Mouse (Mus musculus) hindbrain, embryonic 13.5 days (tissue): ENCODE data around the gene Pik3r4. TPM values are rescaled to one million over a fixed set of nuclear protein-coding genes. Genes with fewer than 3 reads are reported as not detected.
"Not testable (repeated sequence)": the region's sequence is repeated elsewhere in the genome, so short reads cannot be mapped to it uniquely, and the experiment has no call there.

Experiments used
- ATAC-seq: fragments of 200-750 bp; cut with Nextera tagmentation; 2 replicates; pipeline ENCODE4 v1.8.0; 2017; ENCODE audit warnings: moderate TSS enrichment; ENCODE audit not compliant: low FRiP score
- H3K27ac ChIP-seq: fragments of 300-500 bp; sonication (generic); 2 replicates; pipeline ENCODE4 v1.5.1; 2015; ENCODE audit warnings: inconsistent platforms, mild to moderate bottlenecking, moderate library complexity
- H3K27me3 ChIP-seq: fragments of 300-500 bp; sonication (generic); 2 replicates; pipeline ENCODE4 v1.6.1; 2015; ENCODE audit warnings: mild to moderate bottlenecking, inconsistent platforms
- H3K36me3 ChIP-seq: fragments of 300-500 bp; sonication (generic); 2 replicates; pipeline ENCODE4 v1.6.1; 2015; ENCODE audit warnings: mild to moderate bottlenecking, inconsistent platforms
- H3K4me1 ChIP-seq: fragments of 300-500 bp; sonication (generic); replicated peaks from 2 replicates; pipeline ENCODE4 v1.6.1; 2015; ENCODE audit warnings: inconsistent platforms
- H3K4me2 ChIP-seq: fragments of 300-500 bp; sonication (generic); 2 replicates; pipeline ENCODE4 v1.6.1; 2015; ENCODE audit warnings: inconsistent platforms, mild to moderate bottlenecking, moderate library complexity
- H3K4me3 ChIP-seq: fragments of 300-500 bp; sonication (generic); 2 replicates; pipeline ENCODE4 v1.5.1; 2015; ENCODE audit warnings: mild to moderate bottlenecking, inconsistent platforms
- H3K9ac ChIP-seq: fragments of 300-500 bp; sonication (generic); 2 replicates; pipeline ENCODE4 v1.6.1; 2015; ENCODE audit warnings: mild to moderate bottlenecking, inconsistent platforms
- H3K9me3 ChIP-seq: fragments of 300-500 bp; sonication (generic); 2 replicates; pipeline ENCODE4 v1.6.1; 2016; ENCODE audit warnings: inconsistent platforms
- WGBS: fragments of 180-500 bp; shearing (Covaris S2); methylation state at CpG from one replicate; pipeline ENCODE4 v1.1.7; 2015; 5-methylcytosine and 5-hydroxymethylcytosine counted together
- polyA plus RNA-seq: library from polyadenylated mRNA; unstranded; fragments of >200 nt; fragmentation: Nextera tagmentation; extraction: Ambion mirVana; gene quantifications from 2 replicates; pipeline ENCODE4 v1.2.1, GENCODE M21; 2015

The Pik3r4 gene
- polyA plus RNA-seq: 18.8 and 20.0 TPM in 2 replicates

- 6% methylated on average over 37 of the region's 37 CpGs for WGBS
- H3K36me3 ChIP-seq: peaks cover 23% of the 10 kb centered on the region
- peak within 1 kb of the TSS; percentile 91 for H3K4me2 ChIP-seq
- H3K27me3 ChIP-seq: no peaks in the 10 kb centered on the region
- H3K4me3 ChIP-seq: peak within 1 kb of the TSS; percentile 86
- peak within 1 kb of the TSS; percentile 79 for H3K27ac ChIP-seq
- H3K4me1 ChIP-seq: peaks cover 38% of the 10 kb centered on the region
- peak; percentile 95 for ATAC-seq
- peak within 1 kb of the TSS; percentile 82 for H3K9ac ChIP-seq
- H3K9me3 ChIP-seq: no peaks in the 10 kb centered on the region
Observed at GRCm38 (mm10) chr9:105642460-105643371, at the start of gene Pik3r4. Pik3r4 (plus strand) TSS chr9:105642978.

GRCm38 (mm10) chr9:105598906-105599305, 43.9 kb upstream of the Pik3r4 start:
- Histone ChIP-seq H3K4me3 (no peak overlapping the region), H3K27ac (no peak overlapping the region), H3K4me2 (no peak overlapping the region), H3K9me3 (no peaks in the 10 kb centered on the region), H3K4me1 (no peaks in the 10 kb centered on the region), H3K36me3 (no peaks in the 10 kb centered on the region), H3K9ac (no peak overlapping the region), H3K27me3 (no peaks in the 10 kb centered on the region)
- no peak for ATAC-seq
- 83% methylated on average over 4 of the region's 4 CpGs for WGBS

- Histone ChIP-seq H3K4me3 (no peak overlapping the region), H3K9me3 (no peaks in the 10 kb centered on the region), H3K36me3 (no peaks in the 10 kb centered on the region), H3K27me3 (no peaks in the 10 kb centered on the region), H3K4me2 (no peak overlapping the region), H3K27ac (0 out of 2 replicates have a peak overlapping the region, but pooled peaks have one; percentile 18), H3K4me1 (peaks cover 10% of the 10 kb centered on the region), H3K9ac (no peak overlapping the region)
- WGBS: 86% methylated on average over 15 of the region's 15 CpGs
- ATAC-seq: no peak
Observed at GRCm38 (mm10) chr9:105611980-105612771, 30.6 kb upstream of the Pik3r4 start.

- Histone ChIP-seq H3K4me3 (no peak overlapping the region), H3K9me3 (no peaks in the 10 kb centered on the region), H3K4me2 (no peak overlapping the region), H3K4me1 (peaks cover 10% of the 10 kb centered on the region), H3K27ac (peak overlapping the region; percentile 18; the same call in 1 of the 2 replicates), H3K27me3 (no peaks in the 10 kb centered on the region), H3K36me3 (no peaks in the 10 kb centered on the region), H3K9ac (no peak overlapping the region)
- peak; percentile 52; the same call in 1 of the 2 replicates for ATAC-seq
- WGBS: 59% methylated on average over 7 of the region's 7 CpGs
Observed at GRCm38 (mm10) chr9:105612919-105613318, 29.9 kb upstream of the Pik3r4 start.

- H3K36me3 ChIP-seq: no peaks in the 10 kb centered on the region
- 88% methylated on average over 2 of the region's 2 CpGs for WGBS
- H3K9me3 ChIP-seq: no peaks in the 10 kb centered on the region
- no peak overlapping the region for H3K4me3 ChIP-seq
- H3K27me3 ChIP-seq: no peaks in the 10 kb centered on the region
- H3K4me2 ChIP-seq: no peak overlapping the region
- no peak for ATAC-seq
- H3K4me1 ChIP-seq: peaks cover 10% of the 10 kb centered on the region
- H3K27ac ChIP-seq: no peak overlapping the region
- no peak overlapping the region for H3K9ac ChIP-seq
Observed at GRCm38 (mm10) chr9:105615952-105616351, 26.8 kb upstream of the Pik3r4 start.

GRCm38 (mm10) chr9:105617274-105617673, 25.5 kb upstream of the Pik3r4 start:
- H3K9ac ChIP-seq, H3K4me2 ChIP-seq, H3K27me3 ChIP-seq, ATAC-seq, H3K4me3 ChIP-seq, H3K9me3 ChIP-seq, H3K4me1 ChIP-seq, H3K27ac ChIP-seq, H3K36me3 ChIP-seq: not testable (repeated sequence)

- Histone ChIP-seq H3K9me3 (no peaks in the 10 kb centered on the region), H3K4me3 (no peak overlapping the region), H3K4me2 (no peak overlapping the region), H3K36me3 (no peaks in the 10 kb centered on the region), H3K27me3 (no peaks in the 10 kb centered on the region), H3K4me1 (no peaks in the 10 kb centered on the region), H3K27ac (no peak overlapping the region), H3K9ac (no peak overlapping the region)
- no peak for ATAC-seq
- WGBS: 96% methylated on average over 2 of the region's 2 CpGs
Observed at GRCm38 (mm10) chr9:105633961-105634360, 8.8 kb upstream of the Pik3r4 start.

GRCm38 (mm10) chr9:105641377-105641776, 1.4 kb upstream of the Pik3r4 start:
- not testable (repeated sequence) for H3K27me3 ChIP-seq, H3K27ac ChIP-seq, H3K9me3 ChIP-seq, ATAC-seq, H3K9ac ChIP-seq, H3K4me3 ChIP-seq, H3K4me2 ChIP-seq
- 83% methylated on average over 6 of the region's 6 CpGs for WGBS
- peaks cover 18% of the 10 kb centered on the region for H3K36me3 ChIP-seq
- H3K4me1 ChIP-seq: peaks cover 30% of the 10 kb centered on the region

DNA sequence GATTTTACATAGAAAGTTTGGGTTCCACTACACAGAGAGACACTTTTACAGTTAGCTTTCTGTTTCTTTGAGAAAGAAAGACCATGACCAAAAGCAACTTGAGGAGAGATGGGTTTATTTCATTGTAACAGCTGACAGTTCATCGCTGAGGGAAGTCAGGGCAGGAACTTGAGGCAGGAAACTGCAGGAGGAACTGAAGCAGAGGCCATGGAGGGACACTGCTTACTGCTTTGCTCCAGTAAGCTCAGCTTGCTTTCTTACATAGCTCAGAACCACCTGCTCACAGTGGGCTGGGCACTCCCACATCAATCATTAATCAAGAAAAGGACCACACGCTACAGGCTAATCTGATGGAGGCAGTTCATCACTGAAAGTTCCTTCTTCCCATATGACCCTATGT, 13.4 kb downstream of the Pik3r4 start:
- Histone ChIP-seq H3K4me1 (0 out of 2 replicates have a peak, but pooled peaks cover 4% of the 10 kb centered on the region), H3K36me3 (peaks cover 59% of the 10 kb centered on the region), H3K27me3 (no peaks in the 10 kb centered on the region), H3K27ac (no peak overlapping the region), H3K9ac (no peak overlapping the region), H3K9me3 (no peaks in the 10 kb centered on the region), H3K4me2 (no peak overlapping the region), H3K4me3 (no peak overlapping the region)
- ATAC-seq: no peak
- WGBS: 67% methylated on average over 2 of the region's 2 CpGs

- no peak overlapping the region for H3K27ac ChIP-seq
- no peak for ATAC-seq
- no peak overlapping the region for H3K4me3 ChIP-seq
- peaks cover 61% of the 10 kb centered on the region for H3K36me3 ChIP-seq
- no peaks in the 10 kb centered on the region for H3K4me1 ChIP-seq
- H3K27me3 ChIP-seq: no peaks in the 10 kb centered on the region
- H3K9me3 ChIP-seq: no peaks in the 10 kb centered on the region
- 91% methylated on average over 12 of the region's 12 CpGs for WGBS
- no peak overlapping the region for H3K4me2 ChIP-seq
- H3K9ac ChIP-seq: no peak overlapping the region
Observed at GRCm38 (mm10) chr9:105658216-105658615, 15.4 kb downstream of the Pik3r4 start.

DNA sequence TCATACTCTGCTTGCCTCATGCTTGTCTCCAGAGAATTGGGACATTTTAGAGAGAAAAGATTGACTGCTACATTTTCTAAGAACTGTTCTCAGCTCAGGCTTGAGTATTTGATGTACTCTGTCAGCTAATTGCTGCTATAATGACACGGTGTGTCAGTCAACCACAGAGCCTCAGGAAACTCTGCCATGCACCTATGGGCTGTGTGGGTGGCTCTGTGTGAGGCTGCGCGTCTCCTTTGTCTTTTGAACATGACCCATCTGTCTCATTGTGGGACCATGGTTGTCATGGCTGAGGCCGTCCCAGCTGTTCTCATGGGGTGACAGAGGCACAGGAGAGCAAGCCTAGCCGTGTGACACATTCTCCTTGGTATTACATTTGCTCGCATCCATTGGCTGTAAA, 17.1 kb downstream of the Pik3r4 start:
- ATAC-seq: no peak
- 59% methylated on average over 6 of the region's 6 CpGs for WGBS
- Histone ChIP-seq H3K9me3 (no peaks in the 10 kb centered on the region), H3K9ac (no peak overlapping the region; the same call in 1 of the 2 replicates), H3K27ac (peak overlapping the region; percentile 40; the same call in 1 of the 2 replicates), H3K4me2 (no peak overlapping the region), H3K4me3 (no peak overlapping the region), H3K36me3 (peaks cover 63% of the 10 kb centered on the region), H3K27me3 (no peaks in the 10 kb centered on the region), H3K4me1 (no peaks in the 10 kb centered on the region)

GRCm38 (mm10) chr9:105665269-105665668, 22.5 kb downstream of the Pik3r4 start:
- H3K9ac ChIP-seq: no peak overlapping the region
- H3K4me3 ChIP-seq: no peak overlapping the region
- 92% methylated on average over 7 of the region's 7 CpGs for WGBS
- no peaks in the 10 kb centered on the region for H3K27me3 ChIP-seq
- no peak overlapping the region for H3K4me2 ChIP-seq
- H3K9me3 ChIP-seq: no peaks in the 10 kb centered on the region
- no peaks in the 10 kb centered on the region for H3K4me1 ChIP-seq
- no peak overlapping the region for H3K27ac ChIP-seq
- ATAC-seq: no peak
- H3K36me3 ChIP-seq: peaks cover 86% of the 10 kb centered on the region
